ENCODE assay signal across 8 mouse cellular contexts in the genomic region with DNA sequence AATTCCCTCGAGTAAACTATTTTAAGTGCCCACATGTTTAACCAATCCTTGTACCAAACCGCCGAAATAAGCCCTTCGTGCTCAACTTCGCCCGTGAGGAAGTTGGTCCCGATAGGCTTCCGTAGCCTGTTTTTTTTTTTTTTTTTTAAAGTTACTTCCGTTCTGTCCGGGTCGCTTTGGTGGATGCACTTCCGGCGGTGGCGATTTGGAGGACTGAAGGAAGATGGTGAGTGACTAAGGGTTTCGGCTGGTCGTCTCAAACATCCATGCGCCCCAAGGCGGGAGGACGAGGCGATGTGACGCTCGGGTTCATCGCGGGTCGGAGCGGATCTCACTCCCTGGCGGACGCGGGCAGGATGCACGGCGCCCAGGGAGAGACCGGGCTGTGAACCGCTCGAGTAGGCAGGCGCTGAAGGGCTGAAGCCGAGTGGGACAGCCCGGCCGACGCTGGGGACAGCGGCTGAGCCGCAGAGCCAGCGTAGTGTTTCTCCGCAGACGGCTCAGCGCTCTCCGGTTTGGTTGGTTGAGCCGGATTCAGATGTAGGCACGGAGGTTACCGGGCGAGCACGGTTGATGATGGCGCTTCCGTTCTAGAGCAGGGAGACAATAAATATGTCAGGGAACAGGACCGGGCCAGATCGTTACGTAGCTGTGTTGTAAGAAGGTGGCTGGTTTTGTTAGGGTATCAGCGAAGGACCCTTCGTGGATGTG. TPM values are rescaled to one million over a fixed set of nuclear protein-coding genes. Genes with fewer than 3 reads are reported as not detected.
DNase-seq lines count a peak whose midpoint lies in the region; ATAC-seq and TF ChIP-seq lines count a peak whose summit lies in the region.

Gene Psmc1 (plus strand): TSS at position 169 of the 711 bp plus-strand sequence.

- H3K9me3 ChIP-seq in hindbrain, embryonic 12.5 days (replicated peaks): no peaks in the 10 kb centered on the region

- no peaks in the 10 kb centered on the region for H3K27me3 ChIP-seq in Patski
- no peaks in the 10 kb centered on the region for H3K27me3 ChIP-seq in hindbrain, embryonic 12.5 days

- peaks cover 20% of the 10 kb centered on the region for H3K36me3 ChIP-seq in hindbrain, embryonic 12.5 days

- no peak for TF ChIP-seq CTCF in Patski (IDR thresholded peaks at IDR 0.05)

- peaks cover 11% of the 10 kb centered on the region for H3K4me1 ChIP-seq in hindbrain, embryonic 12.5 days

- WGBS in hindbrain, embryonic 12.5 days: under 1% methylated on average over 58 of the region's 58 CpGs

- peak within 1 kb of the TSS; percentile 63 for H3K4me3 ChIP-seq in hindbrain, embryonic 12.5 days

- peak within 1 kb of the TSS; percentile 75 for H3K4me2 ChIP-seq in hindbrain, embryonic 12.5 days (replicated peaks)

- CTCF ChIA-PET in Patski (lab: Charles Lee): no interaction called here

- DNase-seq in Patski (ENCODE audit: low read depth, low spot score): peak; percentile 67
- DNase-seq in cerebellum, postnatal 10 days: peak; percentile 87 to 91
- DNase-seq in frontal cortex, postnatal 10 days (ENCODE audit: low spot score in 2 of 2): peak; percentile 74 to 78
- DNase-seq in layer of hippocampus, postnatal 14 days (ENCODE audit: low spot score in 2 of 2): peak; percentile 81 to 88
- peak; percentile 80 for DNase-seq in lung, postnatal 25 days (ENCODE audit: low spot score)
- peak; percentile 91 for DNase-seq in retina, embryonic 14.5 days (ENCODE audit: low spot score)
- peak; percentile 81 for DNase-seq in thymus, postnatal 4 days

- H3K27ac ChIP-seq in hindbrain, embryonic 12.5 days: peak within 1 kb of the TSS; percentile 89

- in situ Hi-C loops in Patski (cut with MboI; ENCODE audit: low pct_unique_long_range_greater_than_20kb): loop anchor here (5.0 to 10.0 kb wide), 2 partner anchors 148 to 1025 kb away; partner anchors contain the start of gene Kcnk13

- peak within 1 kb of the TSS; percentile 95 for H3K9ac ChIP-seq in hindbrain, embryonic 12.5 days

- POLR2A ChIA-PET in Patski (lab: Charles Lee): interaction anchor here (0.7 kb wide), 3 partner anchors 10 to 738 kb away, joined by 3 to 6 read pairs (median 3); no protein-coding TSS in a partner anchor

- peak; percentile 63 for ATAC-seq in Patski
- peak; percentile 82 for ATAC-seq in hindbrain, embryonic 12.5 days (ENCODE audit: low FRiP score)

RNA-seq across cellular contexts. Expression of gene Psmc1, which starts in this region (rescaled TPM):
- 191 TPM for polyA plus RNA-seq in Patski (2021)
- 308 and 324 TPM in 2 replicates for polyA plus RNA-seq in hindbrain, embryonic 12.5 days (2016; fragmentation: Nextera tagmentation; extraction: Ambion mirVana)
- 100 to 1,000 TPM; 193 to 200 TPM for total RNA-seq in layer of hippocampus, postnatal 14 days (2021)

Comparison
In these comparisons a context has a peak if more than half of its experiments do, and no peak if none do; other contexts are left out.
1. Peak in every context shown above with its lines: DNase-seq, ATAC-seq, H3K4me3 ChIP-seq and H3K27ac ChIP-seq.